Mouse (Mus musculus) c-Kit-positive CD71-positive TER-119-positive erythroid progenitor cells, embryonic 14.5 days (primary cell): ENCODE results near the gene Auts2.

Source experiments
- DNase-seq: peaks from one replicate; pipeline ENCODE4 v3.0.0-alpha.2; 2013; ENCODE audit warnings: low spot score

Gene Auts2

GRCm38 (mm10) chr5:132170010-132170409 is 373.1 kb downstream of the Auts2 start:
- no peak for DNase-seq

- DNase-seq, result no peak
Measured at GRCm38 (mm10) chr5:132168805-132169204, 374.3 kb downstream of the Auts2 start.

- no peak for DNase-seq
Measured at GRCm38 (mm10) chr5:132168224-132168623, 374.9 kb downstream of the Auts2 start.

DNA sequence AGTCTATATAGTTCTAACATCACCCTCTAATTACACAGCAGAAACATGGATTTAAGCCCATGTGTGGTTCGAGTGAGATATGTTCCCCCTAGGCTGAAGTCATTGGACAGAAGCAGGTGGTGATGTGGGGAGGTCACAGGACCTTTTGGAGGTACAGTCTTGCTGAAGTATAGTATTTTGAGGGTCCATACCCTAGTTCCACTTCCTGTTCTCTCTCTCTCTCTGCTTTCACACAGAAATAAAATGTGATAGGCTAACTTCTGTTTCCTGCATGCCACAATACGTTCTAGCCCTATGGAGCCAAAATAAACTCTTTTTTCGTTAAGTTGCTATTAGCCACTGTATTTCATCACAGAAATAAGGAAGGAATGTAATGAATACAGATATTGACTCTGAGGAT is 376.6 kb downstream of the Auts2 start:
- no peak for DNase-seq

- no peak for DNase-seq
Measured at GRCm38 (mm10) chr5:132163960-132164359, 379.2 kb downstream of the Auts2 start.

DNA sequence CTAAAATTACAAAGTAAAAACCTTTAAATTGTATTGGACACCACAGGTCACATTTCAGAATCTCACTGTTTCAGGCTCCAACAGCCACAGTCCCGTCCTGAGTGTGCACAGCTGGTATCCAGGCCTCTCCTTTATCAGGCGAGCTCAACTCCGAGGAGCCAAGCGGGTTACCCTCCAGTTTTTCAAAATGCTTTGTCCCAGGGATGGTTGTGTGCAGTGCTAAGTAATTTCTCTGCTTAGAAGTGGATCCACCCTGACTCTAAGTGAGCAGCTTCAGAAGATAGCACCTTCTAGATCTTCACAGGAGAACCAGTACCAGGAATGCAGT is 381.0 kb downstream of the Auts2 start:
- DNase-seq, result no peak

DNA sequence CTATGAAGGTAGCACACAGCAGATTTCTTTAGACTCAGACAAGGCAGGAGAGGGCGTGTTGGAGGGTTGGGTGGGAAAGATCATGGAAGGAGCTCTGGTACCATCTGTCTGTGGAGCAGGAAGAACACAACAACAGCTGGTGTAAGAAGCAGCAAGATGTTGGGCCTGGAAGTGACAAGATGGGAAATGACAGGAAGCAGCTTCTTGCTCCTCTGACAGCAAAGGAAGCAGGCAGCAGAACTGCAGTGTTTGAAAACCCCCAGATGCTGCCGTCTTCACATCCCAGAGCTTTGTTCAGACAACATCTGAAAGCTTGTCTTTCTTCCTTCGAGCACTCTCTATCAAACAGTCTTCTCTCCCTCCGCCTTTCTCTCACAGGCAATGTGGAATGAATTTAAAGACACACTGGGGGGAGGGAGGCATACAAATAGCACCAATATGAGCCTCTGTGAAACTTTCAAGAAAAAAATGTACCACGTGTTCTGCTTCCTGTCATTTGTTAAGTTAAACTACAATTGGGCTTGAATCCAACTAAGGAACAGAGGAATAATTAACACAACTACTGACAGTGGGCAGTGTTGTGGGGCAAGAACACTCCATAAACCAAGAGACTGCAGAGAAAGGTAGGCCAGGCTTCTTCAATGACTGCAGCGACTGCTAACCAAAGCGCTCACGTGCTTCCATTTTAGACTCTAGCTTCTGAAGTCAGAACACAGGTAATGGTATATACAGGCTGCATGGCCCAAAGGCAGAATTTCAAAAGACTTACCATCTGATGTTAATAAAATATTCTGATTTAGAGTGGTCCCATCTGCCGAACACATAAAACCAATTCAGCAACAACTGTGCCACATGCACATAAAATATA is 381.6 kb downstream of the Auts2 start:
- DNase-seq, result no peak

DNA sequence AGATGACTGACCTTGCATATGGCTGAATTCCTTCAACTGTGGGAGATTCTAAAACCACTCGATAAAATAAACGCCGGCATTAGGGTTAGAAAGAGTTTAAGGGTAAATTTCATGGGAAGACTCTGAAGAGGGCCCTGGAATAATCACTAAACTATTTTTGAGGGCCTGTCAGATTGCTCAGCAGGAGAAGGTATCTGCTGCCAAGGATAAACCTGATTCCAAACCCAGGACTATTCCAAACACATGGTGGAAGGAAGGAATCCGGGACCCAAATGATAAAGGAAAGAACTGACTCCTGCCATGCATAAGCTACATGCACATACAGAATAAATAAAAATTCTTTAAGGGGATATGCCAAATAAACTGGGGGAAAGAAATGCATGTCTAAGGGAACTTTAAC is 399.0 kb downstream of the Auts2 start:
- no peak for DNase-seq

DNA sequence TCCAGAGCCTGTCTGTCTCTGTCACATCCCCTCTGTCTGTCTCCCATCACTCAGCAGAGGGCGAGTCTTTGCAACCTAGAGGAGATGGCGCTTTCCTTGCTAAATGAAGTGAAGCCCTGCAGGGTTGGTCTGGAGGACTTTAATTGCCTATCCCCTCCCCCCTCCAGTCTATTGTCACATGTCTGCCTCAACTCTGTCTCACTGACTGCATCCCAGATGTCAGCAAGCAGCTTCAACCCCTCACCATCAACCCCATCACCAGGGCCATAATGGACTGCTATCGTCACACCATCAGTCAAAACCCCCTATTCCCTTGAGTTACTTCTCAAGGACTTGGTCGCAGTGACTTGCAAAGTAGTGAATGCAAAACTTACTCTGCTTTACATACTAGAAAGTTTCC is 402.3 kb downstream of the Auts2 start:
- no peak for DNase-seq

- DNase-seq, result no peak
Measured at GRCm38 (mm10) chr5:132135941-132136663, 407.0 kb downstream of the Auts2 start.

DNA sequence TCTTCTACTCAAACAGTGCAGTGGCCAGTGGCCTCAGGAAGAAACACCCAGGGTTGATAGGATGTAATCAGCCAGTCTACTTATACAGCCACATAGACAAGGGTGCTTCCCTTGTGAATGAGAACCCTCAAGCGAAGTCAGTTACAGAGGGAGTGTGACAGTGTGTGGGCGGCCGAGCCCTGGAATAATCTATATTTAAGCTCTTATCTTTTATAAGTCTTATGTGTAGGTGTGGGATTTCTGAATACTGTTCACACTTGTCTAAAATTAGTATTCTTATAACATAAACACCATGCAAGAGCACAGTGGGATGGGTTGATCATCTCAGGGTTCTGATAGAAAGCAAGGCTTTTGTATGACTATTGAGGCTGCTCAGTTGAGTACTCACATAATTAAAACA is 411.2 kb downstream of the Auts2 start:
- no peak for DNase-seq

GRCm38 (mm10) chr5:132130577-132130976 is 412.6 kb downstream of the Auts2 start:
- DNase-seq, result no peak

GRCm38 (mm10) chr5:132126626-132127025 is 416.5 kb downstream of the Auts2 start:
- no peak for DNase-seq

DNA sequence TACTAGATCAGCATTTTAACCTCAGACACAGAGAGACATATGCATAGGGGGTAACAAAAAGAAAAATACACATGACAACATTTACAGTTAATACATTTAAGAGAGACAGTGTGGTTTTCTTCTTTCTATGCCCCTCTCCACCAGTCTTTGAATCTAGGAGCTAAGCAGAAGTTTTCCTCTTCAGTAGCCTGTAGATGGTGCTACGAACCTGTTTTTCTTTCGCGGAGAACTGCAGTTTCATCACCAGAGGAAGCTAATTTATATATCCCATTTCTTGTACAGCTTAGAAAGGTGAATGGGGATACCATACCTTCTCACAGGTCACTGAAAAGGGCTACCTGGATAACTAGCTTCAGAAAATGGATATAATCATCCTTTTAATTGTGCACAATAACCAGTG is 427.5 kb downstream of the Auts2 start:
- no peak for DNase-seq

GRCm38 (mm10) chr5:132114561-132115301 is 428.4 kb downstream of the Auts2 start:
- no peak for DNase-seq

- no peak for DNase-seq
Measured at GRCm38 (mm10) chr5:132113480-132113879, 429.7 kb downstream of the Auts2 start.

- DNase-seq, result no peak
Measured at GRCm38 (mm10) chr5:132112666-132113065, 430.5 kb downstream of the Auts2 start.

- DNase-seq, result no peak
Measured at GRCm38 (mm10) chr5:132102426-132102825, 440.7 kb downstream of the Auts2 start.

- no peak for DNase-seq
Measured at GRCm38 (mm10) chr5:132098461-132098860, 444.7 kb downstream of the Auts2 start.

DNA sequence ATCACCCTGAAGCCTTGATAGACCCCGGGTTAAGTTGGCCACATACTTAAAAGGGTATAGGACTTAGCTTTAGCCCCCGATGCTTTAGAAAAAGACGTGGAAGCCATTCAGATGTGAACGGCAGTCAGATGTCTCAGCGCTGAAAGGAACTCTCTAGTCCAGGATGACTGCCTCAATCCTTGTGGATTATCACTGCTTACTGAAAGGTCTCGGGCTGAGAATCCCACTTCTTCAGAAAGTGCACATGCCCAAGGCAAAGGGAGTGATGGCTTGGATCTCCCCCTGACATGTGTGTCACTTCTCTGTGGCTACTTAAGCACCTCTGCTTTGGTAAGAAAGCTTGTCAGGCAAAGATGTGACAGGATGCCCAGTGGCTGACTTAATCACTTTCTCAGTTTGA is 450.4 kb downstream of the Auts2 start:
- no peak for DNase-seq

DNA sequence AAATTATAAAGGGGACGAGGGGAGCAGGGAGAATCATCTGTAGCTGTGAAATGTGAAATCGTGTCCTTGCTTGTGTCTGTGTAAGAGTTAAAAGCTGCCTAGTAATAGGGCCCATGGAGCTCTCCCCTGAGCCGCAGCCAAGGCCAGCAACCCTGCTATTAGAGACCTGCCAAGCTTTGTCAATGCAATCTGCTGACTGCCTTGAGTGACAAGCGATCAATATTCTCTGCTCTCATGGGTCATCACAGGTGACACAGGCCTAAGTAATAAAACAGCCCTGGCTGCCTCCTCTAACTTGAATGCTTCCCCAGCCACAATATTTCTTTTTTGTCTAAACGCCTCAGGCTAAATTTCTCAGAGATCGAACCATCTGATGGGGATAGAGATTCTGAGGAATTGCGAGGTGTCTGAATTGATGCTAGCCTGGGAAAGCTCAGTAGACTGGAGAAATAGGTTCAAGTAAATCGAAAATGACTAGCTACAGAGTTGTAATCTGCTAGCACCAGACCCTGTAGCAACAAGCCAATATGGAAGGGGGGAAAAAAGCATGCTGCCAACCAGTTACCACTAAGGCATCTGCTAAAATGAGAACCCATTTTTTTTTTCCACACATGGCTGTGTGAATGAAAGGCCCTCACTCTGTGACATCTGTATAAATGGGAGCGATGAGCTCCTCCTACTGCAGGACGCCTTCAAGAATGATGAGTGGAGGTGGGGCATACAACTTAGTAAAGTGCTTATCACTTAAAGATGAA is 453.5 kb downstream of the Auts2 start:
- DNase-seq, result no peak

DNA sequence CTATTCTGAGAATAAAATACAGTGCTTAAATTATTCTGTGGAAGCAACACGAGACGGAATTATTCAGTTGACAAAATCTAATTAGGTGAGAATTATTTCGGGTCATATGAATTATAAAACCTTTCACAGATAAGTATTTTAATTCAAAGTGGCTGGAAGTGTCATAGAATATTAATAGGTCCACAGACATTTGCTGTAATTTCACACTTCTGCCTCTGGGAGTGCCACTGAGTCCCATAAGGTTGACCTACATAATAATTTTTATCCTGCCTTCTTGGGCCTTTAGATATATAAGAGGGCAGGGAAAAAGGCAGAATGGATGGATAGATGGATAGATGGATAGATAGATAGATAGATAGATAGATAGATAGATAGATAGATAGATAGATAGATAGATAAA is 454.6 kb downstream of the Auts2 start:
- DNase-seq, result no peak
